Mouse (Mus musculus) neural tube, embryonic 14.5 days (tissue): ENCODE measurements around the gene Trex1. TPM values are rescaled to one million over a fixed set of nuclear protein-coding genes. Genes with fewer than 3 reads are reported as not detected.

ENCODE experiments used
- ATAC-seq: fragments of 200-750 bp; cut with Nextera tagmentation; 2 replicates; pipeline ENCODE4 v1.8.0; 2017; ENCODE audit warnings: low read depth, mild to moderate bottlenecking, moderate TSS enrichment, moderate library complexity
- H3K27ac ChIP-seq: fragments of 300-500 bp; sonication (generic); 2 replicates; pipeline ENCODE4 v1.5.1; 2014; ENCODE audit warnings: low read depth, mild to moderate bottlenecking, control low read depth, low read length, moderate library complexity, mixed read lengths
- H3K27me3 ChIP-seq: fragments of 300-500 bp; sonication (generic); 2 replicates; pipeline ENCODE4 v1.6.1; 2014; ENCODE audit warnings: low read length; ENCODE audit not compliant: control insufficient read depth, insufficient read depth
- H3K36me3 ChIP-seq: fragments of 300-500 bp; sonication (generic); 2 replicates; pipeline ENCODE4 v1.6.1; 2014; ENCODE audit warnings: low read length, mixed read lengths; ENCODE audit not compliant: control insufficient read depth, insufficient read depth
- H3K4me1 ChIP-seq: fragments of 300-500 bp; sonication (generic); 2 replicates; pipeline ENCODE4 v1.6.1; 2014; ENCODE audit warnings: low read length; ENCODE audit not compliant: control insufficient read depth, insufficient read depth
- H3K4me2 ChIP-seq: fragments of 300-500 bp; sonication (generic); 2 replicates; pipeline ENCODE4 v1.6.1; 2014; ENCODE audit warnings: mild to moderate bottlenecking, low read depth, low read length, control low read depth
- H3K4me3 ChIP-seq: fragments of 300-500 bp; sonication (generic); 2 replicates; pipeline ENCODE4 v1.5.1; 2014; ENCODE audit warnings: low read depth, low read length, control low read depth, mixed read lengths
- H3K9ac ChIP-seq: fragments of 300-500 bp; sonication (generic); replicated peaks from 2 replicates; pipeline ENCODE4 v1.6.1; 2014; ENCODE audit warnings: low read depth, mild to moderate bottlenecking, control low read depth, low read length, mixed read lengths
- H3K9me3 ChIP-seq: fragments of 300-500 bp; sonication (generic); 2 replicates; pipeline ENCODE4 v1.6.1; 2016; ENCODE audit warnings: low read length; ENCODE audit not compliant: control insufficient read depth
- WGBS: fragments of 180-500 bp; shearing (Covaris S2); extraction: QIAGEN DNeasy Blood & Tissue Kit; methylation state at CpG from one replicate; pipeline ENCODE4 v1.1.7; 2014; 5-methylcytosine and 5-hydroxymethylcytosine counted together
- polyA plus RNA-seq: library from polyadenylated mRNA; unstranded; fragments of >200 nt; fragmentation: Nextera tagmentation; extraction: Ambion mirVana; gene quantifications from 2 replicates; pipeline ENCODE4 v1.2.1, GENCODE M21; 2014

Gene Trex1
- 12.4 and 13.4 TPM in 2 replicates for polyA plus RNA-seq

GRCm38 (mm10) chr9:109059136-109059903, at the start of gene Trex1:
Gene Trex1, minus strand, starts transcription at chr9:109059734.
- Histone ChIP-seq H3K27ac (peak within 1 kb of the TSS; percentile 81), H3K9me3 (no peaks in the 10 kb centered on the region), H3K4me2 (peak within 1 kb of the TSS; percentile 55), H3K27me3 (no peaks in the 10 kb centered on the region), H3K4me1 (peaks cover 13% of the 10 kb centered on the region), H3K36me3 (peaks cover 41% of the 10 kb centered on the region), H3K4me3 (peak within 1 kb of the TSS; percentile 22), H3K9ac (peak within 1 kb of the TSS; percentile 58)
- ATAC-seq: peak; percentile 74
- WGBS: 25% methylated on average over 15 of the region's 15 CpGs

- no peak overlapping the region for H3K27ac ChIP-seq
- H3K27me3 ChIP-seq: no peaks in the 10 kb centered on the region
- no peak for ATAC-seq
- 30% methylated on average over 5 of the region's 6 CpGs for WGBS
- no peaks in the 10 kb centered on the region for H3K9me3 ChIP-seq
- H3K4me3 ChIP-seq: no peak overlapping the region
- peaks cover 84% of the 10 kb centered on the region for H3K36me3 ChIP-seq
- peaks cover 5% of the 10 kb centered on the region; the same call in 1 of the 2 replicates for H3K4me1 ChIP-seq
- no peak overlapping the region for H3K9ac ChIP-seq
- H3K4me2 ChIP-seq: no peak overlapping the region
Measured at GRCm38 (mm10) chr9:109107341-109107740, 47.8 kb upstream of the Trex1 start.

- Histone ChIP-seq H3K36me3 (peaks cover 70% of the 10 kb centered on the region), H3K4me3 (no peak overlapping the region), H3K4me1 (peaks cover 5% of the 10 kb centered on the region; the same call in 1 of the 2 replicates), H3K27me3 (no peaks in the 10 kb centered on the region), H3K9me3 (no peaks in the 10 kb centered on the region), H3K4me2 (no peak overlapping the region), H3K27ac (no peak overlapping the region), H3K9ac (no peak overlapping the region)
- no peak for ATAC-seq
- WGBS: 87% methylated on average over 12 of the region's 12 CpGs
Measured at GRCm38 (mm10) chr9:109105648-109106047, 46.1 kb upstream of the Trex1 start.

GRCm38 (mm10) chr9:109105011-109105410, 45.5 kb upstream of the Trex1 start:
- Histone ChIP-seq H3K4me3 (no peak overlapping the region), H3K4me1 (peaks cover 5% of the 10 kb centered on the region; the same call in 1 of the 2 replicates), H3K27ac (no peak overlapping the region), H3K36me3 (peaks cover 69% of the 10 kb centered on the region), H3K9ac (no peak overlapping the region), H3K4me2 (no peak overlapping the region), H3K9me3 (no peaks in the 10 kb centered on the region), H3K27me3 (no peaks in the 10 kb centered on the region)
- 71% methylated on average over 12 of the region's 12 CpGs for WGBS
- no peak for ATAC-seq

GRCm38 (mm10) chr9:109104083-109104482, 44.5 kb upstream of the Trex1 start:
- Histone ChIP-seq H3K9ac (no peak overlapping the region), H3K9me3 (no peaks in the 10 kb centered on the region), H3K4me3 (no peak overlapping the region), H3K27me3 (no peaks in the 10 kb centered on the region), H3K36me3 (peaks cover 64% of the 10 kb centered on the region), H3K4me2 (no peak overlapping the region), H3K27ac (0 out of 2 replicates have a peak overlapping the region, but pooled peaks have one; percentile 10), H3K4me1 (peaks cover 8% of the 10 kb centered on the region; the same call in 1 of the 2 replicates)
- 83% methylated on average over 9 of the region's 9 CpGs for WGBS
- no peak for ATAC-seq

GRCm38 (mm10) chr9:109103250-109103649, 43.7 kb upstream of the Trex1 start:
- Histone ChIP-seq H3K9ac (no peak overlapping the region), H3K4me3 (no peak overlapping the region), H3K27ac (no peak overlapping the region), H3K9me3 (no peaks in the 10 kb centered on the region), H3K27me3 (no peaks in the 10 kb centered on the region), H3K36me3 (peaks cover 55% of the 10 kb centered on the region), H3K4me2 (no peak overlapping the region), H3K4me1 (peaks cover 15% of the 10 kb centered on the region)
- no peak for ATAC-seq
- WGBS: 80% methylated on average over 7 of the region's 7 CpGs

GRCm38 (mm10) chr9:109102541-109102940, 43.0 kb upstream of the Trex1 start:
- no peak overlapping the region for H3K27ac ChIP-seq
- WGBS: 99% methylated on average over 3 of the region's 3 CpGs
- no peak for ATAC-seq

GRCm38 (mm10) chr9:109101933-109102445, 42.5 kb upstream of the Trex1 start:
- H3K4me1 ChIP-seq: peaks cover 27% of the 10 kb centered on the region
- H3K36me3 ChIP-seq: peaks cover 45% of the 10 kb centered on the region
- 95% methylated on average over 5 of the region's 5 CpGs for WGBS
- H3K9ac ChIP-seq: no peak overlapping the region
- no peak overlapping the region for H3K4me2 ChIP-seq
- H3K27me3 ChIP-seq: no peaks in the 10 kb centered on the region
- no peak for ATAC-seq
- no peak overlapping the region for H3K27ac ChIP-seq
- H3K9me3 ChIP-seq: no peaks in the 10 kb centered on the region
- H3K4me3 ChIP-seq: no peak overlapping the region

More at GRCm38 (mm10) chr9:109102541-109102940, 43.0 kb upstream of the Trex1 start:
- peaks cover 22% of the 10 kb centered on the region for H3K4me1 ChIP-seq
- H3K36me3 ChIP-seq: peaks cover 49% of the 10 kb centered on the region
- H3K4me2 ChIP-seq: no peak overlapping the region
- no peaks in the 10 kb centered on the region for H3K9me3 ChIP-seq
- H3K4me3 ChIP-seq: no peak overlapping the region
- no peak overlapping the region for H3K9ac ChIP-seq
- no peaks in the 10 kb centered on the region for H3K27me3 ChIP-seq

- H3K4me1 ChIP-seq: peaks cover 36% of the 10 kb centered on the region
- H3K27me3 ChIP-seq: no peaks in the 10 kb centered on the region
- H3K9ac ChIP-seq: no peak overlapping the region
- 88% methylated on average over 20 of the region's 20 CpGs for WGBS
- peaks cover 30% of the 10 kb centered on the region for H3K36me3 ChIP-seq
- no peak overlapping the region for H3K27ac ChIP-seq
- no peak overlapping the region for H3K4me2 ChIP-seq
- no peak overlapping the region for H3K4me3 ChIP-seq
- no peak for ATAC-seq
- H3K9me3 ChIP-seq: no peaks in the 10 kb centered on the region
Measured at GRCm38 (mm10) chr9:109100307-109100928, 40.9 kb upstream of the Trex1 start.
